Mouse (Mus musculus) megakaryocyte-erythroid progenitor cell, adult 5-6 weeks (primary cell): ENCODE measurements around the gene Stoml2. TPM values are rescaled to one million over a fixed set of nuclear protein-coding genes. Genes with fewer than 3 reads are reported as not detected.

Experiments
- ATAC-seq: replicated peaks from 2 replicates; pipeline ENCODE4 v1.8.0; 2016; ENCODE audit warnings: mild to moderate bottlenecking, inconsistent platforms; ENCODE audit not compliant: severe bottlenecking, poor library complexity, low FRiP score, low TSS enrichment
- total RNA-seq, 2 experiments: library from RNA; stranded (forward) in 1 of 2; stranded (reverse) in 1 of 2; fragments of 200-1000, 215-1000 nt in 1 of 2; fragments of >200 nt in 1 of 2; fragmentation: Nextera tagmentation in 1 of 2; gene quantifications; 2 replicates each; pipeline ENCODE4 v1.2.3; 2014 to 2017

The Stoml2 gene
- total RNA-seq (2014; fragmentation: Nextera tagmentation): 207 and 223 TPM in 2 replicates
- 190 and 198 TPM in 2 replicates for total RNA-seq (2017)

DNA sequence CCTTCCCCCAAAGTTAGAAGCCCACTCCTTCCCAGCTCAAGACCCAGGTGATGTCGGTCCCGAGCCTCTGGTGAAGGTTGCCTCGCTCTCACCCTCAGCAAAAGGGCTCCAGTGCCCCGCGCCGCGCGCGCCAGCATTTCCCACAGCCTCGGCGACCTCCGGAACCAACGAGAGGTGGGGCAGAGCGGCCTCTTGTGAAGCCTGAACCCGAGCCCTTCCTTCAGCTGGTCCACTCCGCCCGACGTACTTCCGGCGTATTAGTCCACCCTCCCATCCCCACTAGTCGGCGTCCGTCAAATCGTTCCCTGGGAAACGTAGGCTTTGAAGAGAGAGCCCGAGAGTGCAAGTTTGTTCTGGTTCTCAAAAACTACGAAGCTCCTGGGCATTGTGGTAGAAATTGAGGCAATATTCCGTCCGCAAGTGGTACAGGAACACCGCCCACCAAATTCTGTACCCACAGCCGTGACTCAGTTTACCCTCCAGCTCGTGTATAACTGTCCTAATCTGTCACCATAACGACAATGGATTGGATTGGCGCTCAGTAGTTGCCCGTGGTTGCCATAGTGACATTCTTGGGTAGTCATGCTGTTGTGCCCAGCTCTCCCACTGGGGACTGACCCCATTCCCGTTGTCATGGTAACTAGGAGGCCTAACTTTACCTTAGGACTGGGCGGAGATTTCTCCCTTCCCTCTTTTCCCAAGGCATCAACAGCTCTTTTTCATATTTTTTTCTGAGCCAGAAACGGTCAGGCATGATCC, at the start of gene Stoml2:
Stoml2 (minus strand) TSS at position 474 of the 759 bp plus-strand sequence.
- peak; percentile 95 for ATAC-seq

DNA sequence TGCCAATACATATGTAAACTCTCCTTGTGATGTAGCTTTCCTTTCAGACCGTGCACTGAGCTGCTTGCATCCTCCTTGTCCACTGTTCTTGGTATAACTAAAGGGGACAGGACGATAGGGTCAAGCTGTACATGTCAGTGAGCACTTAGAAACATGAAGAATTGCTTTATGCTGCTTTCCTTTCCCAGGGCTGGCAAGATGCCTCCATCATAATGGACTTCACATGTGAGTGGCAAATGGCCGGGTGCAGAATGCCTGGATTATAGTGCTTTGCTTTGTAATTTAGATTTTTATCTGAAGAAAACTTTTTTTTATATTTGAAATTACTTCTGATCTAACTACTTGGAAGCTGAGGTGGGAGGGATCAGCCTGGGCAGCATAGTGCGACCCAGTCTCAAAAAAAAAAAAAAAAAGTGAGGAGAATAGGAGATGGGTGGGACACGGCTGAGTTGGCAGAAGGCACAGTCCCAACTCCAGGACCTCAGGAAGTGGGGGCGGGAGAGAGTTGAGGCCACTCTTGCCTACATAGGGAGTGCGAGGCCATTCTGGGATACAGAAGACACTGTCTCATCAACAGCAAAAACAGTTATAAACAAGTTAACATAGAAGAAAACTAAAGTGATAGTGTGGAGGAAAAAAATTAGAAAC, 46.7 kb upstream of the Stoml2 start:
- ATAC-seq: no peak

DNA sequence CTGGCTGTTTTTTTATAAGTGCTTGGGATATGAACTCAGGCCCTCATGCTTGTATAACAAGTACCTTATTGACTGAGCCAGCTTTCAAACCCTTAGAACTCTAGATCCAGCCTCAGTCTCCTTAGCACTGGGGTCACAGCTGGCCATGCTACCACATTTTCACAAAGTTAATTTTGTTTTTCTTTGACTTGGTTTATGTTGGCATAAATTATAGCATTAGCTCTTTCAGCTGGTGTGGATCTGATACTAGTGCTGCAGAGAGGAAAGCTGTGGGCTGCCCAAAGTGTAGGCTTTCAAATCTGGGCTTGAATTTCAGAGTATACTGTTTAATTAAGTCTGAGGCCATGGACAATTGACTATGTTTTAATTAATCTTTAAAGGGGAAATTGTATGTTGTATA, 43.4 kb upstream of the Stoml2 start:
- no peak for ATAC-seq

DNA sequence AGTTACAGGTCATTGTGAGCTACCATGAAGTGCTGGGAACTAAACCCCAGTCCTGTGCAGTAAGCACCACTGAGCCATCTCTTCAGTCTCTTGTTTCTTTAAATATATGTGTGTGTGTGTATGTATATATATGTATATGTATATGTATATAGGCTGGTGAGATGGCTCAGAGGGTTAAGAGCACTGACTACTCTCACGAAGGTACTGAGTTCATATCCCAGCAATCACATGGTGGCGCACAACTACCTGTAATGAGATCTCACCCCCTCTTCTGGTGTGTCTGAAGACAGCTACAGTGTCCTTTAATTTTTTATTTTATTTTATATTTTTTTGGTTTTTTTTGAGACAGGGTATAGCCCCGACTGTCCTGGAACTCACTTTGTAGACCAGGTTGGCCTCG, 34.0 kb upstream of the Stoml2 start:
- no peak for ATAC-seq

DNA sequence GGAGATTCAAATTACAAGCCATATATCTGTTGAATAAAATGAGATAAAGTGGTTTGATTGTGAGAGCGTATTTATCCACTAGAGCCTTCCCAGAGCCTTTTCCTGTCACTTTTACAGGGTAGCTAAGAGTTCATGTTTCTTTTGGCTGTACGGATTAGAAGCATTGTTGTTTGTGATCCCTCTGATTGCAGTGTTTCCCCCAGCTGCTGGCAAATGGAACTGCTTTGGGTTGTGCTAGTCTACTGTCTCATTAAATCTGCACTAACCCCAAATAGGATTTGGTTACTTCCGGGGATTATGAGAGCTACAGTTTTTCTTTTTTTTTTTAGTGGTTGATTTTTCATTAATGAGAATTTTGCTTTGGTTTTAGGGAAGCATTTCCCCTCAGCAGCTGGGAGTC, 28.8 kb upstream of the Stoml2 start:
- no peak for ATAC-seq

DNA sequence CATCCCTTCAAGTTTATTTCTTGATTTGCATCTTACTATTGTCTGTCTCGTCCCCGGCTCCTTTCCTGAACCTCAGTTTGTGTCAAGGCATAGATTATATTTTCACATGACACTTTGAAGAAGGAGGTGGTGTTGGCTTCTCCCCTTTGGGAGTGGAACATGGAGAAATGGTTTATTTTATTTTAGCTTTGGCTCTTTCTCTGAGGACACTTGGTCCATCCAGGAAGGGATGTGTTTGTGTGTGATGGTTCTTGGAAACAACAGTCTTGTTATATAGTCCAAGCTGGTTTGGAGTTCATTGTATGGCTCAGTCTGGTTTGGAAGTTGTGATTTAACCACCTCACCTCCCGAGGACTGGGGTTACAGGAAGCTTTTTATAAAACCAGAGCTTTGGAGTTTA, 28.2 kb upstream of the Stoml2 start:
- no peak for ATAC-seq

DNA sequence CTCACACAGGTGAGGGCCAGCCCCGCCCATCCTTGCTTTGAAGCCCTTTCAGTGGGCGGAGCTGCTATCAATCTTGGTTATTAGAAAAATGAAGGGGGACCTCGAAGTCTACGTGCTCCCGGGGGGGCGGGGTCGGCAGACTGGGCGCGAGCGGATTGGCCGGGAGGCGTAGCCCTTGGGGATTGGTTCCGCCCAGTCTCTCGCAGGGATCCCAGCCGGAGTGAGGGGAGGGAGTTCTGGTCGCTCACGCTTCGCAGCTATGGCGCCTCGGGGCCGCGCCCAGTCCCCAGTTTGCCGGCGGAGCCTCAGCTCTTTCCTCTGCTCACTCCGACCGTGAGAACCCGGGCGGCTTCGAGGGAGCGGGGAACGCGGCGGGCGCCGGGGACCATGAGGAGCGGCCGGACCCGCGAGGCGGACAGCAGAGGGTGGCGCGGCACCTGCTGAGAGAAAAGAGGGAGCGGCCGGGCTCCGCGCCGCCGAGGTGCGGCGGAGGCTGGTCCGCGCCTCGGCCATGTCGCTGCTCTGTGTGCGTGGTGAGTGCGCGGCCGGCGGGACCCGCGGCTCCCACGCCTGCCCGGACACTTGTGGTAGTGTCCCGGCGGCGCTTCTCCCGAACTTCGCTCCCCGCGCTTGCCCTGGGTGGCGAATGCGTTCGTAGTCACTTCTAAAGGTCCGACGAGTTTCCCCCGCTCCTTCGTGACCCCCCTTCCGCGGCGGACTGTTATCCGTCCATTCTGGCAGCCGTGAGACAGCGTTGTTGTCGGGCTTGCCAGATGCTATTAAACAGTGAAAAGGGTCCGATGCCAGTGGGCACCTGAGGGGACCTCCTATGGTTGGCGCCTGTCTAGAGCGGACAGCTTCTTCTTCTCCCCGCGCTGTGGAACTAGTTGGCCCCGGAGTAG, 27.5 kb upstream of the Stoml2 start, which contains the start of gene Unc13b:
Unc13b (plus strand) TSS at position 201 of the 902 bp plus-strand sequence.
- peak; percentile 100 for ATAC-seq

DNA sequence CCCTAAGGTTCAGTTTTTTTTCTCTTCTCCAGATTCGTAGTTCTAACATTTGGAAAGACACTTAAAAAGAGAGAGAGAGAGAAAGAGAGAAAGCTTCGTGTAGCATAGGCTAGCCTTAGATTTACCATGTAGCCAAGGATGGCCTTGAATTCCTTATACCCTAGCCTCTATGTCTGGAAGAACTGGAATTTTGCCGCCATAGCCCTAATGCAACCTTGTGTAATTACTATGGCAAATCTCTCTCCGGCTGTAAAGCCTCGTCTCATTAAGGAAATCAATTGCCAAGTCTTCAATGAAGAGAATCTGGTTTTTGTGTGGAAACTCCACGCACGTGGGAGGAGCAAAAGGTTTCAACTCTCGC, 26.9 kb upstream of the Stoml2 start:
- no peak; the same call in 1 of the 2 replicates for ATAC-seq

DNA sequence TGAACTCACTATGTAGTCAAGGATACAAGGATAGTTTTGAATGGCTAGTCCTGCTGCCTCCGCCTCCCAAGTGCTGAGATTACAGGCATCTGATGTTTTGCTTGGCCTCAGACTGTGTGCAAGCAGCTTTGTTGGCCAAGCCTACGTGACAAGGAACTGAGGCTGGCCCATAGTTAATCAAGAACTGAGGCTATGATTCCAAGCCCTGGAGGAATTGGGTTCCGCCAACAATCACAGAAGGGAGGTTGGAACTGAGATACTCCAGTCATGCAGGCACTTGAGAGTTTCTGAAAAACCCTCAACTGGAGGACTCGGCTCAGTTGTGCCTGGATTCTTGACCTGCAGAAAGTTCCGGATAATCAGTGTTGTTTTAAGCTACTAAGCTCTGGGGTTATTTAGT, 26.1 kb upstream of the Stoml2 start:
- ATAC-seq: no peak

DNA sequence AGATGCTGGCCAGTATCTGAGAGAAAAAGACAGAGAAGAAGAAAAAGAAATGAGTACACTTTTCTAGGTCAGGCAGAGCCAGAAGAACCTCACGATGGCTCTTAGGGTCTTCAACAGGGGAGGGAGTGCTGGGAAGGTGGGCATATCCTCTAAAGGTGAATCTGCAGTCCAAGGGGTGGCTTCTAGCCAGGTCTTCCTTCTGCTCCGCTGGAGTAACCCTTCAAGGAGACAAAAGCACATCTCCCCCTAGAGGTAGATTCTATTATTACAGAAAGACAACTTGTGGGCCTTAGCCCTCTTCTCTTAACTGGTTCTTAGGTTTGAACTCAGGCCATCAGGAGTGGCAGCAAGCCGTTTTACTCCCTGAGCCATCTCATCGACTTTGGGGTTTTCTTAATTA, 21.1 kb upstream of the Stoml2 start:
- peak; percentile 88 for ATAC-seq

DNA sequence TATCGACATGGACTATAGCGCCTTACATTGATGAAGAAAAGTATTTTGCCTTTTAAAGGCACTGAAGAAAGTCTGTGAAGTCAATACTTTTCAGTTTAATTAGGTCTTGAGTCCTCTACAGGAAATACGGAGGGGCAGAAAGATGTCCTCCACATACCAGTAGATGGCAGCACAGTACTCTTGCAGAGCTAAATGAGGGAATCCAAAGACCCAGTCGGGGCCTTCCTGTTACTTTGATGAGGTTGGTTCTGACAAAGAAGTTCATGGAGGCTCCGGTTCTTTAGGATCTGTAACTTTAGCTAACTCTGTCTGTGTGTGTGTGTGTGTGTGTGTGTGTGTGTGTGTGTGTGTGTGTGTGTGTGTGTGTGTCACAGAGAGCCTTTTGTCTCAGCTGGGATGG, 15.7 kb upstream of the Stoml2 start:
- 0 out of 2 replicates have a peak, but pooled peaks have one; percentile 38 for ATAC-seq

DNA sequence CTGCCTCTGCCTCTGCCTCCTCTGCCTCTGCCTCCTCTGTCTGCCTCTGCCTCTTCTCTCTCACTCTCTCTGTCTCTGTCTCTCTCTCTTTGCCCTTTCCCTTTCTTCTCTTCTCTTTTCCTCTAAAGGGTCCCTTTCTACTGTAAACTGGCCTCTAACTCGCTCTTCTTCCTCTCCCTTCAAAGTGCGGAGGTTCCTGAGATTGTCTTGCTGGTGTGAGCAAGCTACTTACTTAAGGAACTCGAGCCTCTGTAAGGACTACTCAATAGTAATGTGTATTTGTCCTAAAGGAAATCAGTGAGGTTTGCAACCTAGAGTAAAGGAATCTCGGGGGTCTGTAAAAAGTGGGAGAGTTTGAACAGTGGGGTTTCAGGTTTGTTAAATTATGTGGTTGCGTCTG, 15.1 kb upstream of the Stoml2 start:
- ATAC-seq: no peak

DNA sequence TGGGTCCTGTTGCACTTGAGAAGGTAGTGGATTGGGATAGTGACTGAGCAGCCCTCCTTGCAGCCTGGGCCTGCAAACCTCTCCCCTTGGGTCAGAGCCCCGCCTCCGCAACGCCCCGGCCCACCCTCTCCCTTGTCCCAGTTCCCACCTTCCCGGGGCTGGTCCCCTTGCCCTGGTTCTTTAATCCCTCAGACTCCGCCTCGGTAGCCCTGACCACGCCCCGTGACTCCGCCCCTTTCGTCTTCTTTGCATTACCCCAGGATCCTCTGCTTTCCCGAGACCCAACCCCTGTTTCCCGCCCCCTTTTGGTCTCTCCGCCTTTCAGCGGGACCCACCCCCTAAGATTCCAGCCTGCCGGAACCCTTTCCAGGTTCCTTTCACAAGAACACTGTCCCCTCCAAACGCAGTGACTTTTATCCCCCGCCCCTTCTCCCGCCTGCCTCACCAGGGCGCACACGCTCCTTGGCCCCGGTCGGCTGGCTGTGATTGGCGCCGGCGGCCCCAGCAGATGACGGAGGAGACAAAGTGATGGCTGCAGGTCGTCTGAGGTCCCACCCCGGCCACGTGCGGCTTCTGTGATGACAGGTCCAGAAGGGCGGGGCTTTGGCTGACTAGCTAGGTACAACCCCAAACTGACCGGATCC, 14.3 kb upstream of the Stoml2 start, which contains the start of gene Fam214b:
Fam214b (minus strand) TSS at position 562 of the 644 bp plus-strand sequence.
- ATAC-seq: peak; percentile 91

DNA sequence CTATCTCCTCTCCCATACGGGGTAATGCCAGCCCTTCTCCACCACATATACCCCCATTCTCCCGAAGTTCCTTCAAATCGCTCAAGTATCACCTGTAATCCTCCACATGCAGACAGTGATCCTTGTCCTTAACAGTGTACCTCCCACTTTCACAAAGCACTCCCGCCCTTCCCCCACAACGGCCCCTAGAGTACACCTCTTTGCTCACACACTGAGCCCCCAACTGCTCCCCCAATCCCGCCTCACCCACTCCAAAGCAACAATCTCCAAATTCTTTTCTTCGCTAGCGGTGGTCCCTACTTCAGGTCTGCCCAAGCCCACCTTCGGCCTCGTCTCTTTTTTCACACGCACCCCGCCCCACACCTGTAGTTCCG, 13.8 kb upstream of the Stoml2 start:
- no peak for ATAC-seq

DNA sequence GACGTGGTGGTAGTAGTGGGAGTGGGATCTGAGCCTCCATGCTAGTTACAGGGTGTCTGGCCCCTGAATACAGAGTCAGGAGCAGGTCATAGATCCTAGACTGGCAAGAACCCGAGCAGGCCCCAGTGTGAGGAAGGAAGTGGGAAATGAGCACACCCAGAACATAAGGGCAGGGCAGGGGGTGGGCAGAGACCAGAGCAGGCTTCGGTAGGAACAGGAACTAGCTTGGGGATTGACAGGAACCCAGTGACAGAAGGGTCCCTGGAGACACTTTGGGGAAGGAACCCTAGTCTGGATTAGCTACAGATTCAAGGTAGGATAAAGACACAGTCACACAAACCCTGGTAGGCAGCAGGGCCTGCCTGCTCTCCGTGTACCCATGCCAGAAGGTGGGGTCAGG, 13.2 kb upstream of the Stoml2 start:
- no peak for ATAC-seq

DNA sequence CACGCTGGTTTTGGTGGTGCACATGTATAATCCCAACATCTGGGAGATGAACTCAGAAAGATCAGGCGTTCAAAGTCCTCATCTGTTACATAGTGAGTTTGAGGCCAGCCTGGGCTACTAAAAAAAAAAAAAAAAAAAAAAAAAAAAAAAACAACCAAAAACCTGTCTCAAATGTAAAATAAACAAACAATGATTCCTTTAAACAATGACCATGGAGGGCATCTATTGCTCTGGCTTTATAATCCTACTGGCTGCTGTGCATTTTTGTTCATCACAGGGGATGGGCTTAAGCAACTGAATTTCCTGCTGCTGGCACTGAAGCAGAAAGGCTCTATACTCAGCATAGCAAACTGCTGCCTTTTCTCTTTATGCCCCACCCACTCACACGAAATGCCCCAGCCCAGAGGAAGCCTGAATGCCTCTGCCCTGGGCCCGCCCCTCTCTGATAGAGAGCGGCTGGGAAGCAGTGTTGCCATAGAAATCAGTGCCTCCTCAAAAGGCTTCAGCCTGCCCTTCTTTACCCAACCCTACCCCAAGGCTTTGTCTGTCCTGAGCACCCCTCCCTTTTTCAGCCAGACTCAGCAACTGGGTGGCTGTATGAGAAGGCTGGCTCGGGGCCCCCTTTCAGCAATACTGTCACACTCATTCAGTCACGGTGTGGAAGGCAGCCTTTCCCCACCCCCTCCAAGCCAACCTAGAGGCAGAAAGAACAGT, 12.3 kb upstream of the Stoml2 start:
- ATAC-seq: peak; percentile 25; the same call in 1 of the 2 replicates

DNA sequence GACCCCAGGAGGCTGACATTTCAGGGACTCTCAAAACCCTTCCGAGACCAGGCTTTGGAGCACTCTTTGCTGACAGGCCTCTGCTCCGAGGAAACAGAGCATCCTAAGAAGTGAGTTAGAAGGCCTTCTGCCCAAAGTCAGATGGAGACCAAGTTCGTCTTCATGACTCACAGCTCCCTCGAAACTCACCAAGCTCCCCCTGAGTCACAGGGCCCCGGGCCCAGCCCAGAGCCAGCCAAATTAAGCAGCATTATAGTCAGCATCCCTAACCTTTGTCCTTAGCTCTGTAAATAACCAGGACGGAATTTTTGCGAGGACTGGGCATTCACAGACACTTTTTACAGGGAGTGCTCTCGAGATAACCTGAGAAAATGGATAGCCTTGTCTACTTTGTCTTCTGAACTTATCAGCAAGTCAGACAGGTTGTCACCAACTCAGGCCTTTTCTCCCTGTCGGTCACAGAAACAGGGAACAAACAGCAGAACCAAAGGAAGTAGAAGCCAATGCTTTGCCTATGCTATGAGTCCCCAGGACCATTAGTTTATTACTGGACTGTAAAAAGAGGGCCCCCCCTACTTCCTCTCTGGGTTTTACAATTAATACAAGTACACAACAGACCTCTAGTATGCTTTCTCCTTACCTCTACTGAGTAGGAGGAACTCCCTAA, 9.5 kb upstream of the Stoml2 start:
- ATAC-seq: no peak

DNA sequence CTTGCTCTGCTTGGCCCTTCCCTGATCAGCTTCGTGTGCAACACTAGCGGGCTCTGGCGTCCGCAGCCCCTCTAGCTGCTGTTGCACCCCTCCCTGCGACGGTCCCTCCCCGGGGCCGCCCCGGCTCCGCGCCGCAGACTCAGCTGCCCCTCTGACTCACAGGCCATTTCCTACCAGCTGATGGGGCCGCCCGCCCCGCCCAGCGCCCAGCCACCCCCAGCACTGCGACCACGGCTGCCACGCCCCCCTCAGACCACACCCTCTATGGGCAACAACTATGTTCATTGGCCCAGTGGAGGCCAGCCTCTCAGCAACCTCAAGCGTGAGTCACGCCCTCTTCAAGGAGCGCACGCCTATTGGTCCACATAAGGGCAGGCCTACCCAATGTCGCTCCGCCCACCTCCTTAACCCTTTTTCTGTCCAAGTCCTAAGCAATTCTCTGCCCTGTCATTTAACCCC, 8.6 kb upstream of the Stoml2 start:
- ATAC-seq: peak; percentile 90
